ENCODE assay signal across 8 mouse cellular contexts in genomic region chr2:116065057-116065456, GRCm38 (mm10). TPM values are rescaled to one million over a fixed set of nuclear protein-coding genes. Genes with fewer than 3 reads are reported as not detected.
DNase-seq lines count a peak whose midpoint lies in the region; ATAC-seq and TF ChIP-seq lines count a peak whose summit lies in the region.

No protein-coding gene starts in this region.

- H3ac ChIP-seq in myocyte (ENCODE audit: control insufficient read depth, insufficient read length): peak overlapping the region; percentile 60

- DNase-seq in 3T3-L1 (ENCODE audit: low read depth, low spot score): peak; percentile 96
- DNase-seq in R1 (ENCODE audit: low read depth, low spot score): peak; percentile 23
- DNase-seq in forebrain, embryonic 14.5 days (ENCODE audit: low spot score): peak; percentile 90
- DNase-seq in kidney, postnatal 14 days: peak; percentile 52
- no peak for DNase-seq in testis, postnatal 10 days (ENCODE audit: low spot score)
- no peak for DNase-seq in gastrocnemius, adult 8-10 months (ENCODE audit: low spot score in 2 of 2)
- no peak for DNase-seq in right cerebral cortex, postnatal 36 days (ENCODE audit: low spot score in 2 of 2)

- H3K79me2 ChIP-seq in myocyte (ENCODE audit: control insufficient read depth, insufficient read depth): peaks cover 35% of the 10 kb centered on the region

- H3K4me1 ChIP-seq in forebrain, embryonic 14.5 days (ENCODE audit: control insufficient read depth, insufficient read depth, low read length): peaks cover 5% of the 10 kb centered on the region; the same call in 1 of the 2 replicates

- no peaks in the 10 kb centered on the region for H3K9me3 ChIP-seq in forebrain, embryonic 14.5 days (replicated peaks; ENCODE audit: control insufficient read depth, low read length)

- H3K27ac ChIP-seq in forebrain, embryonic 14.5 days (ENCODE audit: low read depth, low read length): peak overlapping the region; percentile 99

- H3K4me3 ChIP-seq in forebrain, embryonic 14.5 days (ENCODE audit: low read depth, low read length): peak overlapping the region; percentile 70
- peak overlapping the region; percentile 98 for H3K4me3 ChIP-seq in myocyte

- peaks cover 16% of the 10 kb centered on the region for H3K36me3 ChIP-seq in forebrain, embryonic 14.5 days (ENCODE audit: control insufficient read depth, insufficient read depth, low read length)
- no peaks in the 10 kb centered on the region for H3K36me3 ChIP-seq in myocyte (ENCODE audit: control insufficient read depth, insufficient read depth)

- H3K9ac ChIP-seq in forebrain, embryonic 14.5 days (ENCODE audit: low read length): peak overlapping the region; percentile 99

- no peak for ATAC-seq in forebrain, embryonic 14.5 days

- WGBS in forebrain, embryonic 14.5 days: 0% methylated on average over 10 of the region's 10 CpGs

- no peaks in the 10 kb centered on the region for H3K27me3 ChIP-seq in forebrain, embryonic 14.5 days (replicated peaks; ENCODE audit: control insufficient read depth, insufficient read depth, low read length)
- H3K27me3 ChIP-seq in myocyte (ENCODE audit: control insufficient read depth, insufficient read depth, insufficient read length): no peaks in the 10 kb centered on the region

- peak overlapping the region; percentile 81 for H3K4me2 ChIP-seq in forebrain, embryonic 14.5 days (ENCODE audit: low read length)
- peak overlapping the region; percentile 85 for H3K4me2 ChIP-seq in myocyte (ENCODE audit: low read depth)

- no peak for TF ChIP-seq POLR2A in myocyte (IDR thresholded peaks at IDR 0.05; ENCODE audit: insufficient read length, low read depth)

TF ChIP-seq in myocyte, 11 proteins besides CTCF, POLR2A, EP300 and RAD21:
- TF ChIP-seq USF1 (IDR thresholded peaks at IDR 0.05; ENCODE audit: low read depth) (no peak), TCF12 (IDR thresholded peaks at IDR 0.05; ENCODE audit: insufficient read depth, poor library complexity, severe bottlenecking) (no peak), MYOG (IDR thresholded peaks at IDR 0.05; ENCODE audit: control insufficient read depth in 1 of 3, insufficient read depth in 1 of 3, insufficient read length in 2 of 3, low read depth in 2 of 3) (no peak), TCF3 (IDR thresholded peaks at IDR 0.05; ENCODE audit: insufficient read length, low read depth) (no peak), CEBPB (IDR thresholded peaks at IDR 0.05; ENCODE audit: insufficient read depth, poor library complexity, severe bottlenecking) (no peak), MYOD1 (IDR thresholded peaks at IDR 0.05; ENCODE audit: control insufficient read depth in 1 of 3, insufficient read length in 2 of 3, low read depth in 2 of 3) (no peak), SRF (IDR thresholded peaks at IDR 0.05; ENCODE audit: control insufficient read depth, insufficient read length, low read depth) (no peak), REST (IDR thresholded peaks at IDR 0.05; ENCODE audit: insufficient read depth, insufficient read length) (no peak), MAX (IDR thresholded peaks at IDR 0.05; ENCODE audit: low read depth) (no peak), E2F4 (IDR thresholded peaks at IDR 0.05; ENCODE audit: insufficient read depth) (no peak), POLR2AphosphoS2 (IDR thresholded peaks at IDR 0.05; ENCODE audit: insufficient read length, low read depth) (no peak)

RNA-seq across cellular contexts. Expression of gene Meis2, which starts 0.6 kb away (rescaled TPM):
- polyA plus RNA-seq in forebrain, embryonic 14.5 days (2014; fragmentation: Nextera tagmentation; extraction: Ambion mirVana): 99.1 and 114 TPM in 2 replicates
- 9.3 TPM for polyA plus RNA-seq in myocyte (2012; fragmentation: generic; extraction: Trizol)
- total RNA-seq in gastrocnemius, adult 8-10 months (2022): 1 to 10 TPM in 2 of 4 experiments, under 1 TPM in 2; 0.56 to 1.9 (median 1.00) TPM

Comparison
In these comparisons a context has a peak if more than half of its experiments do, and no peak if none do; other contexts are left out.
1. DNase-seq: peak in 3T3-L1 (single experiment), R1 (single experiment), forebrain, embryonic 14.5 days (single experiment) and kidney, postnatal 14 days (single experiment); none in testis, postnatal 10 days (single experiment), gastrocnemius, adult 8-10 months (0 of 2) and right cerebral cortex, postnatal 36 days (0 of 2).